Comparison of ENCODE assay signal across 13 mouse cellular contexts in the genomic region with DNA sequence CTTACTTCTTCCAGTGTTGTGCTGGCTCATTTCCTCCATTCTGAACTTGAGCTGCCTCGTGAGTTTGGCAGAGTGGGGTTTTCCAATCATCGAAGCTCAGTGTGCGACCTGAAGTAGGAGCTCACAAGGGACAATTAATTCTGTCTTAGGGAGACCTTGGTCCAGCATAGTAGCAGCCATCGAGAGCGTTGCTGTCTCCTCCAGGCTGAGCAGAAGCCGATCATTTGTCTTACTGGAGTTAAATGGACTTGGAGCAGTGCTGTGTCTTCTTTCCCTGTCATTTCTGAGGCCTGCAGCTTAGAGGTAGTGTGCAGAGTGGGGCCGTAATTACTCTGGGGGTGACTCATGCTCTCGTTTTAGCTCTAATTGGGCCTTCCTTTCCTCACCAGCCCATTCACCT.
DNase-seq lines count a peak whose midpoint lies in the region; ATAC-seq and TF ChIP-seq lines count a peak whose summit lies in the region.
"Had no signal": no experiment of that assay in that cellular context is flagged by ENCODE, and none has a peak within 500 bp of the region (broad histone marks: within the 10 kb centered on the region; RNA-seq: fewer than 3 reads in every experiment).

No protein-coding gene starts in this region.

- TF ChIP-seq CTCF in stomach, postnatal 0 days (IDR thresholded peaks at IDR 0.05; ENCODE audit: low read depth) = no peak

- peaks cover 5% of the 10 kb centered on the region; the same call in 1 of the 2 replicates for H3K36me3 ChIP-seq in heart, embryonic 13.5 days
- peaks cover 5% of the 10 kb centered on the region; the same call in 1 of the 2 replicates for H3K36me3 ChIP-seq in embryonic facial prominence, embryonic 15.5 days
- no peaks in the 10 kb centered on the region for H3K36me3 ChIP-seq in stomach, postnatal 0 days (ENCODE audit: control insufficient read depth, insufficient read depth, low read length)
- no peaks in the 10 kb centered on the region for H3K36me3 ChIP-seq in forebrain, embryonic 11.5 days (ENCODE audit: control insufficient read depth, insufficient read depth, low read length)

- TF ChIP-seq EP300 in stomach, postnatal 0 days (optimal IDR thresholded peaks at IDR 0.05) = no peak

- H3K9ac ChIP-seq in heart, embryonic 13.5 days = peak overlapping the region; percentile 37
- no peak overlapping the region for H3K9ac ChIP-seq in embryonic facial prominence, embryonic 15.5 days
- H3K9ac ChIP-seq in stomach, postnatal 0 days (ENCODE audit: low read length) = 0 out of 2 replicates have a peak overlapping the region, but pooled peaks have one; percentile 23
- no peak overlapping the region for H3K9ac ChIP-seq in forebrain, embryonic 11.5 days (ENCODE audit: low read length)

- no peaks in the 10 kb centered on the region for H3K9me3 ChIP-seq in heart, embryonic 13.5 days
- H3K9me3 ChIP-seq in embryonic facial prominence, embryonic 15.5 days (replicated peaks) = no peaks in the 10 kb centered on the region
- H3K9me3 ChIP-seq in stomach, postnatal 0 days (ENCODE audit: control insufficient read depth, low read length) = no peaks in the 10 kb centered on the region
- no peaks in the 10 kb centered on the region for H3K9me3 ChIP-seq in forebrain, embryonic 11.5 days (ENCODE audit: control insufficient read depth, low read length)

- no peak overlapping the region for H3K4me3 ChIP-seq in heart, embryonic 13.5 days
- H3K4me3 ChIP-seq in embryonic facial prominence, embryonic 15.5 days (replicated peaks) = no peak overlapping the region
- H3K4me3 ChIP-seq in stomach, postnatal 0 days (ENCODE audit: low read depth, low read length) = no peak overlapping the region
- H3K4me3 ChIP-seq in forebrain, embryonic 11.5 days (ENCODE audit: low read depth, low read length) = no peak overlapping the region

- peak overlapping the region; percentile 75 for H3K27ac ChIP-seq in heart, embryonic 13.5 days (replicated peaks)
- peak overlapping the region; percentile 60 for H3K27ac ChIP-seq in embryonic facial prominence, embryonic 15.5 days (replicated peaks)
- H3K27ac ChIP-seq in stomach, postnatal 0 days (replicated peaks) = 0 out of 2 replicates have a peak overlapping the region, but pooled peaks have one; percentile 4
- no peak overlapping the region for H3K27ac ChIP-seq in forebrain, embryonic 11.5 days (ENCODE audit: low read depth, low read length)
- H3K27ac ChIP-seq: hindbrain, postnatal 0 days had no signal

- H3K27me3 ChIP-seq in heart, embryonic 13.5 days (replicated peaks) = no peaks in the 10 kb centered on the region
- no peaks in the 10 kb centered on the region for H3K27me3 ChIP-seq in embryonic facial prominence, embryonic 15.5 days
- H3K27me3 ChIP-seq in stomach, postnatal 0 days (ENCODE audit: control insufficient read depth, insufficient read depth, low read length) = no peaks in the 10 kb centered on the region
- H3K27me3 ChIP-seq in forebrain, embryonic 11.5 days (ENCODE audit: control insufficient read depth, insufficient read depth, low read length) = no peaks in the 10 kb centered on the region

- H3K4me2 ChIP-seq in heart, embryonic 13.5 days = no peak overlapping the region
- no peak overlapping the region for H3K4me2 ChIP-seq in embryonic facial prominence, embryonic 15.5 days (replicated peaks)
- H3K4me2 ChIP-seq in stomach, postnatal 0 days (replicated peaks; ENCODE audit: low read depth) = no peak overlapping the region
- H3K4me2 ChIP-seq in forebrain, embryonic 11.5 days (ENCODE audit: low read depth, low read length, severe bottlenecking) = no peak overlapping the region

- H3K4me1 ChIP-seq in heart, embryonic 13.5 days = peaks cover 40% of the 10 kb centered on the region
- peaks cover 31% of the 10 kb centered on the region for H3K4me1 ChIP-seq in embryonic facial prominence, embryonic 15.5 days
- H3K4me1 ChIP-seq in stomach, postnatal 0 days (replicated peaks; ENCODE audit: control insufficient read depth, insufficient read depth) = no peaks in the 10 kb centered on the region; the same call in 1 of the 2 replicates
- no peaks in the 10 kb centered on the region for H3K4me1 ChIP-seq in forebrain, embryonic 11.5 days (replicated peaks; ENCODE audit: control insufficient read depth, insufficient read depth, low read length)

- WGBS in heart, embryonic 13.5 days = 58% methylated on average over 8 of the region's 8 CpGs
- WGBS in embryonic facial prominence, embryonic 15.5 days = 50% methylated on average over 8 of the region's 8 CpGs
- WGBS in stomach, postnatal 0 days = 40% methylated on average over 8 of the region's 8 CpGs
- WGBS in forebrain, embryonic 11.5 days = 75% methylated on average over 8 of the region's 8 CpGs

- DNase-seq in heart, postnatal 10 days = no peak
- DNase-seq in right cerebral cortex, postnatal 25 days = peak; percentile 10
- DNase-seq in right cerebral cortex, postnatal 14 days = no peak
- DNase-seq in stomach, postnatal 0 days (ENCODE audit: low spot score) = no peak
- no peak for DNase-seq in testis, postnatal 14 days (ENCODE audit: low spot score)
- DNase-seq in forebrain, embryonic 11.5 days (ENCODE audit: low spot score) = no peak
- DNase-seq: embryo, embryonic 11 days; liver; lung, postnatal 4 days; retina, postnatal 1 day had no signal

- ATAC-seq in heart, embryonic 13.5 days (ENCODE audit: extremely low read depth, insufficient number of reproducible peaks, low FRiP score, low TSS enrichment) = no peak
- ATAC-seq in embryonic facial prominence, embryonic 15.5 days (ENCODE audit: insufficient number of reproducible peaks, low FRiP score, low TSS enrichment, low read depth) = no peak
- ATAC-seq in stomach, postnatal 0 days (ENCODE audit: low FRiP score, low TSS enrichment) = no peak
- ATAC-seq in forebrain, embryonic 11.5 days (replicated peaks; ENCODE audit: low FRiP score) = no peak
- ATAC-seq: hindbrain, postnatal 0 days had no signal

- intact Hi-C loops in heart, postnatal 10 days (cut with DNase I) = no loop called here

Comparison
In these comparisons a context has a peak if more than half of its experiments do, and no peak if none do; other contexts are left out.
1. H3K9ac ChIP-seq: peak in heart, embryonic 13.5 days (single experiment) and stomach, postnatal 0 days (single experiment); none in embryonic facial prominence, embryonic 15.5 days (single experiment) and forebrain, embryonic 11.5 days (single experiment).